Mouse (Mus musculus) liver, adult 2 months (tissue): Measurements from ENCODE around the gene 2210407C18Rik.
A peak's percentile ranks its signal among the peaks of the same experiment; 100 is the strongest.

Experiments used
- CTCF ChIP-seq: fragments of 200-500 bp; IDR thresholded peaks from 2 replicates; pipeline ENCODE4 v1.5.1; 2011; ENCODE audit warnings: low read depth, low read length, control low read depth
- POLR2A ChIP-seq: fragments of 200-500 bp; IDR thresholded peaks from 2 replicates; pipeline ENCODE4 v1.6.1; 2011; ENCODE audit warnings: low read length, control low read depth; ENCODE audit not compliant: insufficient read depth; ENCODE audit errors: extremely low read depth

- peak; percentile 95 for TF ChIP-seq CTCF
- TF ChIP-seq POLR2A = no peak
Observed at GRCm38 (mm10) chr11:58636376-58636977, 20.6 kb upstream of the 2210407C18Rik start.
